ENCODE assay signal across 25 mouse cellular contexts in genomic region chr15:73977619-73978018, GRCm38 (mm10).
A peak's percentile ranks its signal among the peaks of the same experiment; 100 is the strongest.
DNase-seq lines count a peak whose midpoint lies in the region; ATAC-seq and TF ChIP-seq lines count a peak whose summit lies in the region.
"Had no signal": no experiment of that assay in that cellular context is flagged by ENCODE, and none has a peak within 500 bp of the region (broad histone marks: within the 10 kb centered on the region; RNA-seq: fewer than 3 reads in every experiment).

No protein-coding gene starts in this region.

- TF ChIP-seq POLR2A in olfactory bulb, adult 2 months (IDR thresholded peaks at IDR 0.05; ENCODE audit: insufficient read depth, low read depth, low read length) = no peak

- H3K4me3 ChIP-seq in left cerebral cortex, adult 2 months = no peak overlapping the region
- no peak overlapping the region for H3K4me3 ChIP-seq in olfactory bulb, adult 2 months (ENCODE audit: insufficient read depth, low read depth, low read length)
- H3K4me3 ChIP-seq in hindbrain, embryonic 11.5 days (ENCODE audit: low read depth, low read length) = no peak overlapping the region
- H3K4me3 ChIP-seq: embryonic facial prominence, embryonic 15.5 days; lung, embryonic 15.5 days; midbrain, embryonic 10.5 days; neural tube, embryonic 12.5 days had no signal

- WGBS in olfactory bulb, adult 2 months = 32% methylated on average over 7 of the region's 7 CpGs
- 84% methylated on average over 7 of the region's 7 CpGs for WGBS in hindbrain, embryonic 11.5 days

- no peak overlapping the region for H3K9ac ChIP-seq in hindbrain, embryonic 11.5 days (ENCODE audit: low read depth, low read length)
- H3K9ac ChIP-seq: embryonic facial prominence, embryonic 15.5 days; liver, embryonic 14.5 days; lung, embryonic 15.5 days; neural tube, embryonic 12.5 days had no signal

- ATAC-seq in frontal cortex, adult (ENCODE audit: low TSS enrichment) = peak; percentile 56
- no peak for ATAC-seq in hindbrain, embryonic 11.5 days (ENCODE audit: low FRiP score)
- ATAC-seq: activated CD4-positive, CD25-positive, alpha-beta regulatory T cell, adult 4 months had no signal

- peak overlapping the region; percentile 76 for H3K27ac ChIP-seq in left cerebral cortex, adult 2 months
- peak overlapping the region; percentile 91 for H3K27ac ChIP-seq in olfactory bulb, adult 2 months (ENCODE audit: insufficient read depth, low read depth, low read length)
- H3K27ac ChIP-seq in hindbrain, embryonic 11.5 days (ENCODE audit: low read depth, low read length) = no peak overlapping the region
- H3K27ac ChIP-seq: embryonic facial prominence, embryonic 15.5 days; kidney, postnatal 0 days; liver, embryonic 14.5 days; lung, embryonic 15.5 days; macrophage; midbrain, embryonic 10.5 days; neural tube, embryonic 12.5 days had no signal

- TF ChIP-seq CTCF in left cerebral cortex, adult 2 months (IDR thresholded peaks at IDR 0.05) = no peak
- TF ChIP-seq CTCF in olfactory bulb, adult 2 months (IDR thresholded peaks at IDR 0.05; ENCODE audit: insufficient read depth, low read depth, low read length) = no peak

- no peaks in the 10 kb centered on the region for H3K27me3 ChIP-seq in hindbrain, embryonic 11.5 days (ENCODE audit: control insufficient read depth, insufficient read depth, low read length)
- H3K27me3 ChIP-seq: embryonic facial prominence, embryonic 15.5 days; lung, embryonic 15.5 days had no signal

- no peaks in the 10 kb centered on the region for H3K36me3 ChIP-seq in hindbrain, embryonic 11.5 days (ENCODE audit: control insufficient read depth, insufficient read depth, low read length)
- H3K36me3 ChIP-seq: embryonic facial prominence, embryonic 15.5 days; G1E; lung, embryonic 15.5 days; midbrain, embryonic 10.5 days; neural tube, embryonic 12.5 days had no signal

- intact Hi-C loops in left cerebral cortex, adult 2 months (cut with DNase I) = loop anchor here (2.0 kb wide), 1 partner anchor 59 kb away; no protein-coding TSS in a partner anchor

- H3K4me2 ChIP-seq in hindbrain, embryonic 11.5 days (replicated peaks; ENCODE audit: low read depth, low read length) = no peak overlapping the region
- H3K4me2 ChIP-seq: embryonic facial prominence, embryonic 15.5 days; heart, embryonic 11.5 days; lung, embryonic 15.5 days; neural tube, embryonic 12.5 days had no signal

- H3K9me3 ChIP-seq in hindbrain, embryonic 11.5 days (ENCODE audit: control insufficient read depth, low read length) = no peaks in the 10 kb centered on the region
- H3K9me3 ChIP-seq: embryonic facial prominence, embryonic 15.5 days; lung, embryonic 15.5 days; midbrain, embryonic 10.5 days; neural tube, embryonic 12.5 days had no signal

- no peak for DNase-seq in frontal cortex, postnatal 10 days (ENCODE audit: low spot score in 2 of 2)
- DNase-seq in left cerebral cortex, adult 2 months (ENCODE audit: extremely low spot score in 1 of 2, low spot score in 2 of 2) = peak; percentile 36 to 60
- DNase-seq in left cerebral cortex, adult 11 months (ENCODE audit: low spot score) = no peak
- DNase-seq in cerebellum, postnatal 4 days (ENCODE audit: low spot score in 2 of 2) = no peak
- DNase-seq in layer of hippocampus, postnatal 25 days (ENCODE audit: extremely low spot score in 1 of 2, low spot score in 1 of 2) = no peak
- DNase-seq in hindbrain, embryonic 11.5 days (ENCODE audit: low spot score) = no peak
- DNase-seq: adrenal gland, postnatal 10 days; cerebellum, adult 11-12 months; cerebellum, postnatal 14 days; gastrocnemius, postnatal 14 days; kidney, adult 18-20 months; layer of hippocampus, postnatal 36 days; thymus, postnatal 25 days had no signal

- H3K4me1 ChIP-seq in olfactory bulb, adult 2 months (ENCODE audit: control insufficient read depth, insufficient read depth, low read length) = peaks cover 63% of the 10 kb centered on the region
- H3K4me1 ChIP-seq in hindbrain, embryonic 11.5 days (replicated peaks; ENCODE audit: control insufficient read depth, insufficient read depth, low read length) = no peaks in the 10 kb centered on the region; the same call in 1 of the 2 replicates
- H3K4me1 ChIP-seq: embryonic facial prominence, embryonic 15.5 days; lung, embryonic 15.5 days; midbrain, embryonic 10.5 days had no signal

Comparison
In these comparisons a context has a peak if more than half of its experiments do, and no peak if none do; other contexts are left out.
1. DNase-seq: peak in left cerebral cortex, adult 2 months (2 of 2); none in frontal cortex, postnatal 10 days (0 of 2), left cerebral cortex, adult 11 months (single experiment), cerebellum, postnatal 4 days (0 of 2), layer of hippocampus, postnatal 25 days (0 of 2) and hindbrain, embryonic 11.5 days (single experiment).